Mouse (Mus musculus): ENCODE data around the gene Clk3.

GRCm38 (mm10) chr9:57720736-57721135 is 44.9 kb downstream of the Clk3 start:
- no peak for TF ChIP-seq CTCF (IDR thresholded peaks at IDR 0.05; ENCODE audit: low read depth, low read length)
- TF ChIP-seq GATA1 (IDR thresholded peaks at IDR 0.05; ENCODE audit: borderline replicate concordance, low read length), result no peak
- no peak for TF ChIP-seq TAL1 (conservative IDR thresholded peaks at IDR 0.05; ENCODE audit: low read depth, low read length)

All from G1E (cell line).